28 mouse cellular contexts compared by ENCODE assay signal in the genomic region with DNA sequence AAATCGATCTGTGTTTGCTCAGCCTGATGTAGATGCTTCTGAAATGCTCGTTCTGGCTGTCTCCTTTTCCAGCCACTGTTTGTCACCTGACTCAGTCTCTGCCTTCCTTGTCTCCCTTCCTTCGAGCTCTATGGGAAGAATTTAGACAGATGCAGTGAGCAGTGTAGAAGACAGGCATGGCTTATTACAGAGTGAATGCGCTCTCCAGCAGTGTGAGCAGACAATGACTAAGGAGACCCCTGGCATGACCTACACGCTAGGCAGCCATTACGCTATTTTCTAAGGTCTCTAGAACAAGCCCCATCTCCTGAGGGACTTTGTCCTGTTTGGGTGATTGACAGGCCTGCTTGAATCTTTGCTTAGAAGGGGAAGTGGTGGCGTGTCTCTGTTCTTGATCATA. TPM values are rescaled to one million over a fixed set of nuclear protein-coding genes. Genes with fewer than 3 reads are reported as not detected.
DNase-seq lines count a peak whose midpoint lies in the region; ATAC-seq and TF ChIP-seq lines count a peak whose summit lies in the region.
"Had no signal": no experiment of that assay in that cellular context is flagged by ENCODE, and none has a peak within 500 bp of the region (broad histone marks: within the 10 kb centered on the region; RNA-seq: fewer than 3 reads in every experiment).

No protein-coding gene starts in this region.

- CTCF ChIA-PET in Patski (lab: Charles Lee), result interaction anchor here (0.9 to 2.6 kb wide), 3 partner anchors 9 to 193 kb away, joined by 3 to 12 read pairs (median 3); no protein-coding TSS in a partner anchor

- WGBS in forebrain, embryonic 13.5 days, result 43% methylated on average over 7 of the region's 7 CpGs
- 53% methylated on average over 7 of the region's 7 CpGs for WGBS in forebrain, embryonic 12.5 days
- WGBS in intestine, embryonic 14.5 days, result 72% methylated on average over 7 of the region's 7 CpGs
- 71% methylated on average over 7 of the region's 7 CpGs for WGBS in intestine, postnatal 0 days
- WGBS in hindbrain, embryonic 16.5 days, result 31% methylated on average over 7 of the region's 7 CpGs

- H3K4me2 ChIP-seq in forebrain, embryonic 13.5 days, result no peak overlapping the region
- no peak overlapping the region for H3K4me2 ChIP-seq in forebrain, embryonic 12.5 days
- H3K4me2 ChIP-seq in intestine, embryonic 14.5 days (ENCODE audit: low read length), result no peak overlapping the region
- H3K4me2 ChIP-seq in intestine, postnatal 0 days (replicated peaks; ENCODE audit: low read depth), result no peak overlapping the region
- H3K4me2 ChIP-seq in hindbrain, embryonic 16.5 days (ENCODE audit: low read length), result no peak overlapping the region
- H3K4me2 ChIP-seq: liver, embryonic 13.5 days; neural tube, embryonic 12.5 days; stomach, embryonic 15.5 days had no signal

- TF ChIP-seq CTCF in intestine, postnatal 0 days (IDR thresholded peaks at IDR 0.05; ENCODE audit: low read depth), result no peak
- no peak for TF ChIP-seq CTCF in Patski (IDR thresholded peaks at IDR 0.05)

- POLR2A ChIA-PET in Patski (lab: Charles Lee), result interaction anchor here (0.5 kb wide), 1 partner anchor 802 kb away, joined by 3 read pairs; no protein-coding TSS in a partner anchor

- in situ Hi-C loops in Patski (cut with MboI; ENCODE audit: low pct_unique_long_range_greater_than_20kb), result no loop called here

- no peaks in the 10 kb centered on the region for H3K9me3 ChIP-seq in forebrain, embryonic 13.5 days (replicated peaks)
- no peaks in the 10 kb centered on the region for H3K9me3 ChIP-seq in forebrain, embryonic 12.5 days
- no peaks in the 10 kb centered on the region for H3K9me3 ChIP-seq in intestine, embryonic 14.5 days (ENCODE audit: control insufficient read depth, low read length)
- no peaks in the 10 kb centered on the region for H3K9me3 ChIP-seq in intestine, postnatal 0 days (ENCODE audit: control insufficient read depth)
- no peaks in the 10 kb centered on the region for H3K9me3 ChIP-seq in hindbrain, embryonic 16.5 days (ENCODE audit: control insufficient read depth, low read length)
- H3K9me3 ChIP-seq: heart, embryonic 10.5 days; liver, embryonic 13.5 days; neural tube, embryonic 12.5 days; stomach, embryonic 15.5 days had no signal

- no peaks in the 10 kb centered on the region for H3K27me3 ChIP-seq in forebrain, embryonic 13.5 days
- H3K27me3 ChIP-seq in forebrain, embryonic 12.5 days, result no peaks in the 10 kb centered on the region
- no peaks in the 10 kb centered on the region for H3K27me3 ChIP-seq in intestine, embryonic 14.5 days (replicated peaks; ENCODE audit: control insufficient read depth, insufficient read depth, low read length)
- H3K27me3 ChIP-seq in intestine, postnatal 0 days (replicated peaks; ENCODE audit: control insufficient read depth, insufficient read depth, low read length), result no peaks in the 10 kb centered on the region
- H3K27me3 ChIP-seq in Patski, result no peaks in the 10 kb centered on the region
- H3K27me3 ChIP-seq in hindbrain, embryonic 16.5 days (replicated peaks; ENCODE audit: control insufficient read depth, insufficient read depth, low read length), result no peaks in the 10 kb centered on the region
- H3K27me3 ChIP-seq: liver, embryonic 13.5 days; neural tube, embryonic 12.5 days; stomach, embryonic 15.5 days had no signal

- DNase-seq in intestine, embryonic 14.5 days (ENCODE audit: low spot score), result peak; percentile 40
- no peak for DNase-seq in Patski (ENCODE audit: low read depth, low spot score)
- no peak for DNase-seq in gastrocnemius, postnatal 25 days
- no peak for DNase-seq in gastrocnemius, adult 18-20 months (ENCODE audit: low spot score)
- DNase-seq: adrenal gland, postnatal 14 days; cerebellum, adult 9-10 months; heart, postnatal 4 days; layer of hippocampus, adult 9-11 months; liver, embryonic 13.5 days; lung, adult 2 months; lung, postnatal 14 days; thymus, postnatal 25 days had no signal

- peak; percentile 48; the same call in 1 of the 2 replicates for ATAC-seq in forebrain, embryonic 13.5 days
- ATAC-seq in forebrain, embryonic 12.5 days (ENCODE audit: low FRiP score), result no peak
- ATAC-seq in intestine, embryonic 14.5 days (replicated peaks; ENCODE audit: low FRiP score, low TSS enrichment, low read depth), result no peak
- ATAC-seq in intestine, postnatal 0 days, result no peak
- ATAC-seq in Patski, result peak; percentile 21
- peak; percentile 43; the same call in 1 of the 2 replicates for ATAC-seq in hindbrain, embryonic 16.5 days
- ATAC-seq: intestine, embryonic 16.5 days had no signal

- peaks cover 4% of the 10 kb centered on the region; the same call in 1 of the 2 replicates for H3K4me1 ChIP-seq in forebrain, embryonic 13.5 days
- H3K4me1 ChIP-seq in forebrain, embryonic 12.5 days, result 0 out of 2 replicates have a peak, but pooled peaks cover 5% of the 10 kb centered on the region
- no peaks in the 10 kb centered on the region for H3K4me1 ChIP-seq in intestine, embryonic 14.5 days (replicated peaks; ENCODE audit: control insufficient read depth, insufficient read depth, low read length)
- H3K4me1 ChIP-seq in intestine, postnatal 0 days (replicated peaks; ENCODE audit: control insufficient read depth, insufficient read depth, low read length), result no peaks in the 10 kb centered on the region
- peaks cover 3% of the 10 kb centered on the region; the same call in 1 of the 2 replicates for H3K4me1 ChIP-seq in hindbrain, embryonic 16.5 days (ENCODE audit: control insufficient read depth, insufficient read depth, low read depth, low read length)
- H3K4me1 ChIP-seq: heart, embryonic 10.5 days; liver, embryonic 13.5 days; neural tube, embryonic 12.5 days; stomach, embryonic 15.5 days had no signal

- H3K27ac ChIP-seq in forebrain, embryonic 13.5 days, result no peak overlapping the region
- no peak overlapping the region for H3K27ac ChIP-seq in forebrain, embryonic 12.5 days
- H3K27ac ChIP-seq in intestine, embryonic 14.5 days (ENCODE audit: low read depth), result no peak overlapping the region
- H3K27ac ChIP-seq in intestine, postnatal 0 days (ENCODE audit: low read depth, low read length), result no peak overlapping the region
- no peak overlapping the region for H3K27ac ChIP-seq in hindbrain, embryonic 16.5 days (ENCODE audit: low read depth, low read length)
- H3K27ac ChIP-seq: heart, embryonic 10.5 days; liver, embryonic 13.5 days; neural tube, embryonic 12.5 days; stomach, embryonic 15.5 days had no signal

- no peak overlapping the region for H3K4me3 ChIP-seq in forebrain, embryonic 13.5 days
- no peak overlapping the region for H3K4me3 ChIP-seq in forebrain, embryonic 12.5 days (replicated peaks)
- H3K4me3 ChIP-seq in intestine, embryonic 14.5 days (ENCODE audit: low read depth, low read length), result no peak overlapping the region
- H3K4me3 ChIP-seq in intestine, postnatal 0 days (ENCODE audit: low read depth, low read length), result no peak overlapping the region
- H3K4me3 ChIP-seq in hindbrain, embryonic 16.5 days (ENCODE audit: low read length), result no peak overlapping the region
- H3K4me3 ChIP-seq: heart, embryonic 10.5 days; liver, embryonic 13.5 days; neural tube, embryonic 12.5 days; stomach, embryonic 15.5 days had no signal

- H3K9ac ChIP-seq in forebrain, embryonic 13.5 days, result no peak overlapping the region
- no peak overlapping the region for H3K9ac ChIP-seq in forebrain, embryonic 12.5 days
- H3K9ac ChIP-seq in intestine, embryonic 14.5 days (ENCODE audit: low read length), result no peak overlapping the region
- H3K9ac ChIP-seq in intestine, postnatal 0 days (ENCODE audit: low read depth, low read length), result no peak overlapping the region
- no peak overlapping the region for H3K9ac ChIP-seq in hindbrain, embryonic 16.5 days (ENCODE audit: low read depth, low read length)
- H3K9ac ChIP-seq: liver, embryonic 13.5 days; neural tube, embryonic 12.5 days; stomach, embryonic 15.5 days had no signal

- H3K36me3 ChIP-seq in forebrain, embryonic 13.5 days (ENCODE audit: poor library complexity, severe bottlenecking), result no peaks in the 10 kb centered on the region
- H3K36me3 ChIP-seq in forebrain, embryonic 12.5 days (replicated peaks), result no peaks in the 10 kb centered on the region
- H3K36me3 ChIP-seq in intestine, embryonic 14.5 days (ENCODE audit: control insufficient read depth, insufficient read depth, low read length), result no peaks in the 10 kb centered on the region
- H3K36me3 ChIP-seq in intestine, postnatal 0 days (ENCODE audit: control insufficient read depth, insufficient read depth), result no peaks in the 10 kb centered on the region
- no peaks in the 10 kb centered on the region for H3K36me3 ChIP-seq in hindbrain, embryonic 16.5 days (ENCODE audit: control insufficient read depth, insufficient read depth, low read length)
- H3K36me3 ChIP-seq: heart, embryonic 10.5 days; liver, embryonic 13.5 days; neural tube, embryonic 12.5 days; stomach, embryonic 15.5 days had no signal

RNA-seq across cellular contexts. Expression of a gene that starts 20.7 kb away (rescaled TPM):
- polyA plus RNA-seq in forebrain, embryonic 13.5 days (2015; fragmentation: Nextera tagmentation; extraction: Ambion mirVana), result not detected in 2 replicates
- not detected in 2 replicates for polyA plus RNA-seq in forebrain, embryonic 12.5 days (2016; fragmentation: Nextera tagmentation; extraction: Ambion mirVana)
- polyA plus RNA-seq in intestine, embryonic 14.5 days (2014; fragmentation: Nextera tagmentation; extraction: Ambion mirVana), result not detected in 2 replicates
- polyA plus RNA-seq in intestine, postnatal 0 days (2015; fragmentation: Nextera tagmentation; extraction: Ambion mirVana), result not detected in 2 replicates
- polyA plus RNA-seq in Patski (2021), result not detected
- 0.06 TPM in 1 of 2 replicates, not detected in the other for polyA plus RNA-seq in hindbrain, embryonic 16.5 days (2015; fragmentation: Nextera tagmentation; extraction: Ambion mirVana)
- not detected for total RNA-seq in gastrocnemius, postnatal 25 days (2021)
- not detected for total RNA-seq in gastrocnemius, adult 18-20 months (2021)
- total RNA-seq: adrenal gland, postnatal 14 days; common myeloid progenitor, adult 5-6 weeks; left cerebral cortex, adult 18-20 months; left cerebral cortex, postnatal 36 days; megakaryocyte, adult 5-6 weeks had no signal
- polyA plus RNA-seq: embryonic facial prominence, embryonic 11.5 days; intestine, embryonic 16.5 days; kidney, embryonic 14.5 days; large intestine, adult 2 months; liver, embryonic 13.5 days; lung, adult 2 months; neural tube, embryonic 12.5 days; stomach, embryonic 15.5 days had no signal

RNA-seq across cellular contexts. Expression of a gene that starts 24.0 kb away (rescaled TPM):
- 0.06 and 0.26 TPM in 2 replicates for polyA plus RNA-seq in forebrain, embryonic 13.5 days (2015; fragmentation: Nextera tagmentation; extraction: Ambion mirVana)
- polyA plus RNA-seq in forebrain, embryonic 12.5 days (2016; fragmentation: Nextera tagmentation; extraction: Ambion mirVana), result 0.09 and 0.10 TPM in 2 replicates
- not detected in 2 replicates for polyA plus RNA-seq in intestine, embryonic 14.5 days (2014; fragmentation: Nextera tagmentation; extraction: Ambion mirVana)
- polyA plus RNA-seq in intestine, postnatal 0 days (2015; fragmentation: Nextera tagmentation; extraction: Ambion mirVana), result 0.09 TPM in 2 replicates
- 0.10 TPM for polyA plus RNA-seq in Patski (2021)
- polyA plus RNA-seq in hindbrain, embryonic 16.5 days (2015; fragmentation: Nextera tagmentation; extraction: Ambion mirVana), result 0.09 TPM in 1 of 2 replicates, not detected in the other
- total RNA-seq in gastrocnemius, postnatal 25 days (2021), result not detected
- total RNA-seq in gastrocnemius, adult 18-20 months (2021), result not detected
- total RNA-seq: adrenal gland, postnatal 14 days; megakaryocyte, adult 5-6 weeks had no signal
- polyA plus RNA-seq: heart, embryonic 16.5 days; intestine, embryonic 16.5 days; kidney, embryonic 14.5 days; large intestine, adult 2 months; liver, embryonic 13.5 days; lung, adult 2 months; neural tube, embryonic 12.5 days had no signal

RNA-seq across cellular contexts. Expression of a gene that starts 49.2 kb away (rescaled TPM):
- 26.6 and 28.2 TPM in 2 replicates for polyA plus RNA-seq in forebrain, embryonic 13.5 days (2015; fragmentation: Nextera tagmentation; extraction: Ambion mirVana)
- polyA plus RNA-seq in forebrain, embryonic 12.5 days (2016; fragmentation: Nextera tagmentation; extraction: Ambion mirVana), result 34.9 and 38.9 TPM in 2 replicates
- polyA plus RNA-seq in intestine, embryonic 14.5 days (2014; fragmentation: Nextera tagmentation; extraction: Ambion mirVana), result 42.8 and 47.1 TPM in 2 replicates
- 27.9 and 30.0 TPM in 2 replicates for polyA plus RNA-seq in intestine, postnatal 0 days (2015; fragmentation: Nextera tagmentation; extraction: Ambion mirVana)
- 69.2 TPM for polyA plus RNA-seq in Patski (2021)
- 13.1 and 16.2 TPM in 2 replicates for polyA plus RNA-seq in hindbrain, embryonic 16.5 days (2015; fragmentation: Nextera tagmentation; extraction: Ambion mirVana)
- total RNA-seq in gastrocnemius, postnatal 25 days (2021), result 10 to 100 TPM; 24.8 to 28.6 TPM
- 10 to 100 TPM; 32.6 to 36.9 TPM for total RNA-seq in gastrocnemius, adult 18-20 months (2021)

Comparison
In these comparisons a context has a peak if more than half of its experiments do, and no peak if none do; other contexts are left out.
1. ATAC-seq: peak in forebrain, embryonic 13.5 days (single experiment), Patski (single experiment) and hindbrain, embryonic 16.5 days (single experiment); none in forebrain, embryonic 12.5 days (single experiment), intestine, embryonic 14.5 days (single experiment) and intestine, postnatal 0 days (single experiment).